Mouse (Mus musculus): ENCODE measurements around the gene Zfand6. TPM values are rescaled to one million over a fixed set of nuclear protein-coding genes. Genes with fewer than 3 reads are reported as not detected.
A peak's percentile ranks its signal among the peaks of the same experiment; 100 is the strongest.

Zfand6 gene
- polyA plus RNA-seq, 1 experiment from 2014 or later, result 163 TPM

GRCm38 (mm10) chr7:84611609-84612008, 78.2 kb downstream of the Zfand6 start:
- 88% methylated on average over 1 of the region's 1 CpGs for WGBS
- Histone ChIP-seq H3K4me3 (no peak overlapping the region), H3K27me3 (replicated peaks) (no peaks in the 10 kb centered on the region), H3K27ac (ENCODE audit: poor library complexity, severe bottlenecking) (no peak overlapping the region), H3K36me3 (peaks cover 8% of the 10 kb centered on the region; the same call in 1 of the 2 replicates), H3K9me3 (replicated peaks) (no peaks in the 10 kb centered on the region), H3K9ac (no peak overlapping the region), H3K4me2 (no peak overlapping the region), H3K4me1 (replicated peaks) (no peaks in the 10 kb centered on the region)
- ATAC-seq (ENCODE audit: insufficient number of reproducible peaks, low FRiP score), result no peak

- H3K27me3 ChIP-seq (replicated peaks), result no peaks in the 10 kb centered on the region
- H3K4me1 ChIP-seq (replicated peaks), result 0 out of 2 replicates have a peak, but pooled peaks cover 7% of the 10 kb centered on the region
- ATAC-seq (ENCODE audit: insufficient number of reproducible peaks, low FRiP score), result peak; percentile 46
- H3K36me3 ChIP-seq, result no peaks in the 10 kb centered on the region
- 3% methylated on average over 10 of the region's 10 CpGs for WGBS
- no peak within 1 kb of the TSS for H3K27ac ChIP-seq (ENCODE audit: poor library complexity, severe bottlenecking)
- peak within 1 kb of the TSS; percentile 100 for H3K4me2 ChIP-seq
- peak within 1 kb of the TSS; percentile 73 for H3K9ac ChIP-seq
- peak within 1 kb of the TSS; percentile 75 for H3K4me3 ChIP-seq
- no peaks in the 10 kb centered on the region for H3K9me3 ChIP-seq (replicated peaks)
These were observed 83.4 kb downstream of the Zfand6 start, which contains the start of gene Fah for GRCm38 (mm10) chr7:84606293-84606749. Gene Fah (minus strand): TSS chr7:84606722.

DNA sequence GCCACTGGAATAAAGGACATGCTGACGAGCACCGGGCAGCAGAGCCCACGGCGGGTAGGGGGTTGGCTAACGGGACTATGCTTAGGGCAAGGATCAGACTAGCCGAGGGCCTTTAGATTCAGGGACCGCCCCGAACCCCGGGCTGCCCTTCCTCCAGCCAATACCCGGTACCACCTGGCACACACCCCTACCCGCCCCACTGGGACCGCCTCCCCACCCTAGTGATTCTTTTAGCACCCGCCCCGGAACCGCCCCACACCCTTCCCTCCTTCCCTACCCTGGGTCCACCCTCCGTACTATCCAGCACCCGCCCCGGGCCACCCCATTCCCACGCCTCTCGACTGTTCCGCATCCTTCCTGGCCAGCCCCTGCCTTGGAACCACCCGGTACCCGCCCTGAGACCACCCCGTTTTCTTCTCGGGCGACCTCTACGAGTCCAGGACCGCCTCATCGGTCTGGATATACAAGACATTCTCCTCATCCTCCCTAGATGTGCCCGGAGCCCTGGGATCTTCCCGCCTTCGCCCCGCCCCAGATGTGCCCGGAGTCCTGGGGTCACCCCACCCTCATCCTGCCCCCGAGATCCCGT, 84.0 kb downstream of the Zfand6 start:
- H3K9ac ChIP-seq, result peak overlapping the region; percentile 73
- no peak overlapping the region for H3K27ac ChIP-seq (ENCODE audit: poor library complexity, severe bottlenecking)
- H3K36me3 ChIP-seq, result no peaks in the 10 kb centered on the region
- peak overlapping the region; percentile 100 for H3K4me2 ChIP-seq
- 0 out of 2 replicates have a peak, but pooled peaks cover 7% of the 10 kb centered on the region for H3K4me1 ChIP-seq (replicated peaks)
- WGBS, result under 1% methylated on average over 33 of the region's 36 CpGs
- ATAC-seq (ENCODE audit: insufficient number of reproducible peaks, low FRiP score), result peak; percentile 91
- H3K4me3 ChIP-seq, result peak overlapping the region; percentile 75
- H3K27me3 ChIP-seq (replicated peaks), result no peaks in the 10 kb centered on the region
- H3K9me3 ChIP-seq (replicated peaks), result no peaks in the 10 kb centered on the region

DNA sequence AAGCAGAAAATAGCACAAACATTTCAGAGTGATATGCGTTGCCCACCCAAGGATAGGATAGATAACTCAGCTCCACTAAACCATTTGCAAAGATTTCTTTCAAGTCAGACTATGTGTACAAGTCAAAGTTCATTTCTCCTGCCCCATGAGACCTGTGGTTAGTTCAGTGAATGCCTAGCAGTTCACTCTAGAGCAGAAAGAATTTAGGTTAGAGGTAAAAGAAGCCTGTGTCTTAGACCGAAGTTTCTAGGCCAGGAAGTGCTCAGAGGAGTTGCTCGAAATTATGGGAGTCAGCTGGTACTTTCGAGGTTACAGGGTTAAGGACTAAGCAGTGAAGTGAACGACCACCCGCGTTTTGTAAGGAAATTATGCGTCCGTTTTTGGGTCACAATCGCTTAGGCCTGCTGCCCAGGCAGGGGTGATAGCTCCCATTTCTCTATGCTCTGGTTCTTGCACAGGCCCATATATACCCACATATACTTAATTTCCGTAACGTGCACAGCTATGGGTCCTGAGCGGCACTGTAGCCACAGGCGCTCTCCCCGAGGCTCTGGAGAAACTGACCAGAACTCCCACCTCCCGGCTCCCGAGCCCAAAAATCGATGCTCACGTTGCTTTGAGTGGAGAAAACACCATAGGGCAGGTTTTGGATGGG, 84.6 kb downstream of the Zfand6 start:
- no peak for ATAC-seq (ENCODE audit: insufficient number of reproducible peaks, low FRiP score)
- Histone ChIP-seq H3K4me1 (replicated peaks) (0 out of 2 replicates have a peak, but pooled peaks cover 7% of the 10 kb centered on the region), H3K9ac (peak overlapping the region; percentile 73), H3K27me3 (replicated peaks) (no peaks in the 10 kb centered on the region), H3K9me3 (replicated peaks) (no peaks in the 10 kb centered on the region), H3K4me2 (peak overlapping the region; percentile 100), H3K27ac (ENCODE audit: poor library complexity, severe bottlenecking) (no peak overlapping the region), H3K4me3 (peak overlapping the region; percentile 75), H3K36me3 (no peaks in the 10 kb centered on the region)
- 9% methylated on average over 19 of the region's 19 CpGs for WGBS

DNA sequence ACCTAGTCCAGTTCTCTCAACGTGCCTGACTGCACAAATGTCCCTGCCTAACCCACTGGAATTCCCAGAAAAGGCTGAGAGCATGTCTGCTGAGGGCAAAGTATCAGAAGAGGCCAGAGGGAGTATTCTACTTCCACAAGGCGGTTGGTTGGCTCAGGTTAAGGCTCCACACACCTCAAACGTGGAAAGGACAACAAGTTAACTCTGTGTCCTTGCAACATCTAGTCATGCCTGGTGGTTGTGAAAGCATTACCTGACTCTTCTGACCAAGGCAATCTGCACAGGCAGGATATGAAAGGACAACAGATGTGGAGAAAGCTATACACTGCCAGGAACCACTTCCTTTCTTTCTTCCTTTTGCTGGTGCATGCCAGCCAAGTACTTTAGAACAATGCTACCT, 85.3 kb downstream of the Zfand6 start:
- Histone ChIP-seq H3K9me3 (replicated peaks) (no peaks in the 10 kb centered on the region), H3K4me3 (no peak overlapping the region), H3K9ac (no peak overlapping the region), H3K27ac (ENCODE audit: poor library complexity, severe bottlenecking) (no peak overlapping the region), H3K27me3 (replicated peaks) (no peaks in the 10 kb centered on the region), H3K36me3 (no peaks in the 10 kb centered on the region), H3K4me1 (replicated peaks) (0 out of 2 replicates have a peak, but pooled peaks cover 7% of the 10 kb centered on the region), H3K4me2 (0 out of 2 replicates have a peak overlapping the region, but pooled peaks have one; percentile 100)
- no peak for ATAC-seq (ENCODE audit: insufficient number of reproducible peaks, low FRiP score)
- 76% methylated on average over 3 of the region's 3 CpGs for WGBS

- H3K4me2 ChIP-seq, result no peak overlapping the region
These were observed 88.4 kb downstream of the Zfand6 start for GRCm38 (mm10) chr7:84601331-84601730.

GRCm38 (mm10) chr7:84600631-84601030, 89.1 kb downstream of the Zfand6 start:
- Histone ChIP-seq H3K9ac (no peak overlapping the region), H3K36me3 (no peaks in the 10 kb centered on the region), H3K4me3 (no peak overlapping the region), H3K27ac (ENCODE audit: poor library complexity, severe bottlenecking) (no peak overlapping the region), H3K27me3 (replicated peaks) (no peaks in the 10 kb centered on the region), H3K9me3 (replicated peaks) (no peaks in the 10 kb centered on the region), H3K4me2 (no peak overlapping the region), H3K4me1 (replicated peaks) (0 out of 2 replicates have a peak, but pooled peaks cover 7% of the 10 kb centered on the region)
- no peak for ATAC-seq (ENCODE audit: insufficient number of reproducible peaks, low FRiP score)
- WGBS, result 90% methylated on average over 2 of the region's 2 CpGs

More at GRCm38 (mm10) chr7:84601331-84601730, 88.4 kb downstream of the Zfand6 start:
- H3K9me3 ChIP-seq (replicated peaks), result no peaks in the 10 kb centered on the region
- 77% methylated on average over 3 of the region's 3 CpGs for WGBS
- H3K36me3 ChIP-seq, result no peaks in the 10 kb centered on the region
- no peaks in the 10 kb centered on the region for H3K27me3 ChIP-seq (replicated peaks)
- 0 out of 2 replicates have a peak, but pooled peaks cover 7% of the 10 kb centered on the region for H3K4me1 ChIP-seq (replicated peaks)
- H3K9ac ChIP-seq, result no peak overlapping the region
- no peak overlapping the region for H3K27ac ChIP-seq (ENCODE audit: poor library complexity, severe bottlenecking)
- no peak overlapping the region for H3K4me3 ChIP-seq
- no peak for ATAC-seq (ENCODE audit: insufficient number of reproducible peaks, low FRiP score)

- Histone ChIP-seq H3K9me3 (replicated peaks) (no peaks in the 10 kb centered on the region), H3K4me3 (no peak overlapping the region), H3K27ac (ENCODE audit: poor library complexity, severe bottlenecking) (no peak overlapping the region), H3K27me3 (replicated peaks) (no peaks in the 10 kb centered on the region), H3K4me1 (replicated peaks) (no peaks in the 10 kb centered on the region), H3K36me3 (no peaks in the 10 kb centered on the region), H3K4me2 (no peak overlapping the region), H3K9ac (no peak overlapping the region)
- no peak for ATAC-seq (ENCODE audit: insufficient number of reproducible peaks, low FRiP score)
- WGBS, result 71% methylated on average over 3 of the region's 3 CpGs
These were observed 93.1 kb downstream of the Zfand6 start for GRCm38 (mm10) chr7:84596633-84597032.

- Histone ChIP-seq H3K27ac (ENCODE audit: poor library complexity, severe bottlenecking) (no peak overlapping the region), H3K36me3 (no peaks in the 10 kb centered on the region), H3K4me1 (replicated peaks) (no peaks in the 10 kb centered on the region), H3K27me3 (replicated peaks) (no peaks in the 10 kb centered on the region), H3K4me2 (no peak overlapping the region), H3K9ac (no peak overlapping the region), H3K4me3 (no peak overlapping the region), H3K9me3 (replicated peaks) (no peaks in the 10 kb centered on the region)
- no peak for ATAC-seq (ENCODE audit: insufficient number of reproducible peaks, low FRiP score)
- 83% methylated on average over 3 of the region's 3 CpGs for WGBS
These were observed 93.8 kb downstream of the Zfand6 start for GRCm38 (mm10) chr7:84596002-84596401.

DNA sequence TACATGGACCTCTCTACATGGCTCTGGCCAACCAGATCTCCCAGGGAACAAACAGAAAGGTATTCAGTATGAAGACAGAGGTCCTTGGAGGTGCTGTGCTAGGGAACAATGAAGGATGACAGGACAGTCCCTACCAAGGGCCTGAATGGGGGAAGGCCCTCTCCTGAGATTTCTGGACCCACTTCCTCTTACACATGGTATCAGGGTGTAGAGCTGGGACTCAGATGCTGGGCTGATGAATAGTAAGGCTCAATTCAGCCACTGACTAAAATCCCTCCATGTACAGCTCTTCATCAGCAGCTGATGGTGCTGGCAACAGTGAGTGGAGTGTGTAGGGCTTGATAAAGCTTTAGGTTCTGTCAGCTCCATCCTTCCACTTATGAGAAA, 94.8 kb downstream of the Zfand6 start:
- Histone ChIP-seq H3K36me3 (no peaks in the 10 kb centered on the region), H3K9me3 (replicated peaks) (no peaks in the 10 kb centered on the region), H3K27ac (ENCODE audit: poor library complexity, severe bottlenecking) (no peak overlapping the region), H3K9ac (no peak overlapping the region), H3K4me1 (replicated peaks) (no peaks in the 10 kb centered on the region), H3K4me2 (no peak overlapping the region), H3K27me3 (replicated peaks) (no peaks in the 10 kb centered on the region), H3K4me3 (no peak overlapping the region)
- no peak for ATAC-seq (ENCODE audit: insufficient number of reproducible peaks, low FRiP score)

GRCm38 (mm10) chr7:84594087-84594916, 95.5 kb downstream of the Zfand6 start:
- Histone ChIP-seq H3K9ac (no peak overlapping the region), H3K36me3 (no peaks in the 10 kb centered on the region), H3K4me2 (no peak overlapping the region), H3K9me3 (replicated peaks) (no peaks in the 10 kb centered on the region), H3K4me3 (no peak overlapping the region), H3K27ac (ENCODE audit: poor library complexity, severe bottlenecking) (no peak overlapping the region), H3K27me3 (replicated peaks) (no peaks in the 10 kb centered on the region), H3K4me1 (replicated peaks) (no peaks in the 10 kb centered on the region)
- 0 out of 2 replicates have a peak, but pooled peaks have one; percentile 36 for ATAC-seq (ENCODE audit: insufficient number of reproducible peaks, low FRiP score)
- 49% methylated on average over 8 of the region's 8 CpGs for WGBS

Data from heart, embryonic 12.5 days (tissue).